In genomic region chr8:70210538-70210937, GRCm38 (mm10) we compare ENCODE assay signal across 9 mouse cellular contexts. TPM values are rescaled to one million over a fixed set of nuclear protein-coding genes. Genes with fewer than 3 reads are reported as not detected.
DNase-seq lines count a peak whose midpoint lies in the region; ATAC-seq and TF ChIP-seq lines count a peak whose summit lies in the region.
"Had no signal": no experiment of that assay in that cellular context is flagged by ENCODE, and none has a peak within 500 bp of the region (broad histone marks: within the 10 kb centered on the region; RNA-seq: fewer than 3 reads in every experiment).

No protein-coding gene starts in this region.

- TF ChIP-seq POLR2A in kidney, adult 2 months (IDR thresholded peaks at IDR 0.05; ENCODE audit: low read depth, low read length), result no peak

- WGBS in kidney, adult 2 months, result 18% methylated on average over 8 of the region's 8 CpGs
- WGBS in kidney, embryonic 14.5 days, result 12% methylated on average over 8 of the region's 8 CpGs
- WGBS in liver, embryonic 14.5 days (ENCODE audit: insufficient replicate concordance), result 57% methylated on average over 8 of the region's 8 CpGs

- no peaks in the 10 kb centered on the region for H3K9me3 ChIP-seq in kidney, embryonic 14.5 days (ENCODE audit: control insufficient read depth, low read length)
- H3K9me3 ChIP-seq in liver, embryonic 14.5 days (ENCODE audit: control insufficient read depth, low read length), result no peaks in the 10 kb centered on the region
- H3K9me3 ChIP-seq: midbrain, embryonic 12.5 days had no signal

- H3K36me3 ChIP-seq in kidney, adult 2 months (ENCODE audit: control insufficient read depth, insufficient read depth, low read length), result no peaks in the 10 kb centered on the region
- H3K36me3 ChIP-seq in kidney, embryonic 14.5 days (ENCODE audit: control insufficient read depth, insufficient read depth, low read length), result no peaks in the 10 kb centered on the region
- no peaks in the 10 kb centered on the region for H3K36me3 ChIP-seq in liver, embryonic 14.5 days (replicated peaks; ENCODE audit: control insufficient read depth, insufficient read depth, low read depth)
- H3K36me3 ChIP-seq: midbrain, embryonic 12.5 days had no signal

- no peak overlapping the region for H3K9ac ChIP-seq in kidney, embryonic 14.5 days (ENCODE audit: low read depth, low read length)
- H3K9ac ChIP-seq in liver, embryonic 14.5 days (replicated peaks), result peak overlapping the region; percentile 20; the same call in 1 of the 2 replicates
- H3K9ac ChIP-seq: midbrain, embryonic 12.5 days had no signal

- intact Hi-C loops in heart, postnatal 14 days (cut with DNase I), result no loop called here

- ATAC-seq in kidney, embryonic 14.5 days (ENCODE audit: low FRiP score, low TSS enrichment), result no peak
- no peak for ATAC-seq in liver, embryonic 14.5 days (ENCODE audit: insufficient read depth)

- no peak overlapping the region for H3K4me2 ChIP-seq in kidney, embryonic 14.5 days (replicated peaks; ENCODE audit: low read depth, low read length)
- H3K4me2 ChIP-seq in liver, embryonic 14.5 days (ENCODE audit: low read depth), result peak overlapping the region; percentile 97

- H3K27me3 ChIP-seq in kidney, adult 2 months (replicated peaks; ENCODE audit: control insufficient read depth, insufficient read depth, low read length), result no peaks in the 10 kb centered on the region
- no peaks in the 10 kb centered on the region for H3K27me3 ChIP-seq in kidney, embryonic 14.5 days (ENCODE audit: control insufficient read depth, insufficient read depth, low read length)
- no peaks in the 10 kb centered on the region for H3K27me3 ChIP-seq in liver, embryonic 14.5 days (ENCODE audit: control insufficient read depth, insufficient read depth, low read length)

- no peak for TF ChIP-seq CTCF in kidney, adult 2 months (conservative IDR thresholded peaks at IDR 0.05; ENCODE audit: insufficient read depth, insufficient read length, low read depth, low read length)
- no peak for TF ChIP-seq CTCF in liver, embryonic 14.5 days (IDR thresholded peaks at IDR 0.05; ENCODE audit: low read depth)

- TF ChIP-seq EP300 in liver, embryonic 14.5 days (IDR thresholded peaks at IDR 0.05; ENCODE audit: low read depth), result no peak

- peaks cover 15% of the 10 kb centered on the region; the same call in 1 of the 2 replicates for H3K4me1 ChIP-seq in kidney, adult 2 months (ENCODE audit: control insufficient read depth, insufficient read depth, low read length)
- H3K4me1 ChIP-seq in kidney, embryonic 14.5 days (ENCODE audit: control insufficient read depth, insufficient read depth, low read length), result peaks cover 12% of the 10 kb centered on the region; the same call in 1 of the 2 replicates
- H3K4me1 ChIP-seq in liver, embryonic 14.5 days (replicated peaks; ENCODE audit: control insufficient read depth in 2 of 2, insufficient read depth in 2 of 2, low read length in 1 of 2), result peaks cover 14 to 19% of the 10 kb centered on the region in 2 experiments

- H3K4me3 ChIP-seq in kidney, adult 2 months (ENCODE audit: insufficient read depth, low read depth, low read length), result peak overlapping the region; percentile 47
- no peak overlapping the region for H3K4me3 ChIP-seq in kidney, embryonic 14.5 days (ENCODE audit: low read length)
- peak overlapping the region in 1 of 2 experiments; percentile 80; a peak in 1 of 4 replicates for H3K4me3 ChIP-seq in liver, embryonic 14.5 days (ENCODE audit: insufficient read depth in 1 of 2, low read depth in 2 of 2, low read length in 2 of 2)
- H3K4me3 ChIP-seq: midbrain, embryonic 12.5 days had no signal

- peak overlapping the region; percentile 40 for H3K27ac ChIP-seq in kidney, adult 2 months (ENCODE audit: insufficient read depth, low read depth, low read length)
- no peak overlapping the region for H3K27ac ChIP-seq in kidney, embryonic 14.5 days (ENCODE audit: low read depth, low read length)
- no peak overlapping the region for H3K27ac ChIP-seq in liver, embryonic 14.5 days
- H3K27ac ChIP-seq: midbrain, embryonic 12.5 days had no signal

- peak; percentile 41 for DNase-seq in kidney, adult 2 months
- peak; percentile 38 for DNase-seq in adipocyte (ENCODE audit: low spot score)
- DNase-seq in heart, postnatal 14 days, result peak; percentile 23 to 41
- no peak for DNase-seq in liver, embryonic 14.5 days (ENCODE audit: low read depth in 3 of 3, low spot score in 3 of 3)
- DNase-seq in urinary bladder, postnatal 14 days (ENCODE audit: low spot score), result no peak
- DNase-seq in thymus, postnatal 4 days, result no peak
- DNase-seq in gastrocnemius, postnatal 4 days (ENCODE audit: low spot score in 2 of 2), result no peak

RNA-seq across cellular contexts. Expression of gene Slc25a42, which starts 1.6 kb away (rescaled TPM):
- 129 and 132 TPM in 2 replicates for polyA plus RNA-seq in kidney, adult 2 months (2012; rRNA removed)
- 2.1 and 3.0 TPM in 2 replicates for polyA plus RNA-seq in kidney, embryonic 14.5 days (2014; fragmentation: Nextera tagmentation; extraction: Ambion mirVana)
- 10 to 100 TPM; 46.4 to 55.4 TPM for total RNA-seq in heart, postnatal 14 days (2021)
- 14.7 and 16.1 TPM in 2 replicates for polyA plus RNA-seq in liver, embryonic 14.5 days (2012; rRNA removed)
- polyA plus RNA-seq in liver, embryonic 14.5 days (2014; fragmentation: Nextera tagmentation; extraction: Ambion mirVana), result 3.3 and 4.5 TPM in 2 replicates
- total RNA-seq in gastrocnemius, postnatal 4 days (2021), result 10 to 100 TPM; 26.2 to 27.9 TPM

RNA-seq across cellular contexts. Expression of gene Sugp2, which starts 23.5 kb away (rescaled TPM):
- 18.9 and 20.2 TPM in 2 replicates for polyA plus RNA-seq in kidney, adult 2 months (2012; rRNA removed)
- 23.7 and 33.0 TPM in 2 replicates for polyA plus RNA-seq in kidney, embryonic 14.5 days (2014; fragmentation: Nextera tagmentation; extraction: Ambion mirVana)
- total RNA-seq in heart, postnatal 14 days (2021), result 10 to 100 TPM; 40.2 to 44.7 TPM
- polyA plus RNA-seq in liver, embryonic 14.5 days (2012; rRNA removed), result 14.1 and 17.3 TPM in 2 replicates
- polyA plus RNA-seq in liver, embryonic 14.5 days (2014; fragmentation: Nextera tagmentation; extraction: Ambion mirVana), result 7.5 and 9.9 TPM in 2 replicates
- total RNA-seq in gastrocnemius, postnatal 4 days (2021), result 10 to 100 TPM; 49.1 to 52.6 TPM

RNA-seq across cellular contexts. Expression of gene Armc6, which starts 23.7 kb away (rescaled TPM):
- 14.2 and 14.4 TPM in 2 replicates for polyA plus RNA-seq in kidney, adult 2 months (2012; rRNA removed)
- polyA plus RNA-seq in kidney, embryonic 14.5 days (2014; fragmentation: Nextera tagmentation; extraction: Ambion mirVana), result 23.2 and 24.8 TPM in 2 replicates
- 1 to 10 TPM; 6.6 to 9.7 TPM for total RNA-seq in heart, postnatal 14 days (2021)
- 12.4 and 13.5 TPM in 2 replicates for polyA plus RNA-seq in liver, embryonic 14.5 days (2012; rRNA removed)
- polyA plus RNA-seq in liver, embryonic 14.5 days (2014; fragmentation: Nextera tagmentation; extraction: Ambion mirVana), result 10.5 and 12.0 TPM in 2 replicates
- total RNA-seq in gastrocnemius, postnatal 4 days (2021), result 10 to 100 TPM; 16.1 to 16.4 TPM

RNA-seq across cellular contexts. Expression of gene Tmem161a, which starts 38.4 kb away (rescaled TPM):
- polyA plus RNA-seq in kidney, adult 2 months (2012; rRNA removed), result 85.2 and 115 TPM in 2 replicates
- polyA plus RNA-seq in kidney, embryonic 14.5 days (2014; fragmentation: Nextera tagmentation; extraction: Ambion mirVana), result 43.6 and 47.5 TPM in 2 replicates
- total RNA-seq in heart, postnatal 14 days (2021), result 10 to 100 TPM; 91.7 to 99.4 TPM
- 33.0 and 38.0 TPM in 2 replicates for polyA plus RNA-seq in liver, embryonic 14.5 days (2012; rRNA removed)
- polyA plus RNA-seq in liver, embryonic 14.5 days (2014; fragmentation: Nextera tagmentation; extraction: Ambion mirVana), result 15.6 TPM in 2 replicates
- 10 to 100 TPM; 64.5 to 72.5 TPM for total RNA-seq in gastrocnemius, postnatal 4 days (2021)

Comparison
In these comparisons a context has a peak if more than half of its experiments do, and no peak if none do; other contexts are left out.
1. DNase-seq: peak in kidney, adult 2 months (single experiment), adipocyte (single experiment) and heart, postnatal 14 days (2 of 2); none in liver, embryonic 14.5 days (0 of 3), urinary bladder, postnatal 14 days (single experiment), thymus, postnatal 4 days (single experiment) and gastrocnemius, postnatal 4 days (0 of 2).